Mouse (Mus musculus) adrenal gland, adult (tissue): ENCODE data around the gene Cdk17.

Source experiments
- DNase-seq, 2 experiments: peaks; one replicate each; pipeline ENCODE4 v3.0.0; 2022 to 2023; ENCODE audit warnings: low spot score in 1 of 2; ENCODE audit not compliant: inconsistent age in 2 of 2

Cdk17 gene

DNA sequence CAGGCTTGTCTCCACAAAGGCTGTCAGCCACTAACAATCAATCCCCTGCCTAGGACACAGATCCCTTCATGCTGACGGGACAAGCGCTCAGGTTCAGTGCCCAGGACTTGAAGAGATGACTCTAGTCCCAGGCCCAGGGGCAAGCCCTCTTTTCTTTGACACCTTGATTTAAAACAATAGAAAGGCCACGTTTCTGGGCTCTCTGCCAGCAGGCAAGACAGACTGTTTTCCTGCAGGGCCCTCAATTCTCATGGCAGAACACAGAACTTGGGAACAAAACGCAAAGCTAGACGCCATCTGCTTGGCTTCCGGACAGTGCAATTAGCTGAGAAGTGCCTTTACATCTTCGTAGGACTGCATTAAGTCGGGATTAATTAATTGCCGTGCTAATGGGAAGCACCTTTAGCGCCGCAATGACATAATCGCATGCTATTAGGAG, 121.9 kb downstream of the Cdk17 start:
- peak; percentile 50 to 74 for DNase-seq

DNA sequence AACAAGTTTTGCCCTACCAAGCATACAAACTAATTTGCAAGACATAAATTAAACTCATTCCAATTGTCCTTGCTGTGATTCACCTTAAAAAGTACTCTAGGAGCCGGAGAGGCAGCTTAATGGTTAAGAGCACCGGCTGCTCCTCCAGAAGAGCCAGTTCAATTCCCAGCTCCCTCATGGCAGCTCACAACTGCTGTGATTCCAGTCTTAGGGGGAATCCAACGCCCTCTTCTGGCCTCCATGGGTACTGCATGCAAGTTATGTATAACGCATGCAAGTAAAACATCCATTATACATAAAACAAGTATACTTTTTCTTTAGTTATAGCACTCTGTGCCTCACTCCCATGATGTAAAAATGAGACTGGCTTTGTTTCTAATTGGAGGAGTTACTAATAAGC, 122.6 kb downstream of the Cdk17 start:
- DNase-seq, result no peak

DNA sequence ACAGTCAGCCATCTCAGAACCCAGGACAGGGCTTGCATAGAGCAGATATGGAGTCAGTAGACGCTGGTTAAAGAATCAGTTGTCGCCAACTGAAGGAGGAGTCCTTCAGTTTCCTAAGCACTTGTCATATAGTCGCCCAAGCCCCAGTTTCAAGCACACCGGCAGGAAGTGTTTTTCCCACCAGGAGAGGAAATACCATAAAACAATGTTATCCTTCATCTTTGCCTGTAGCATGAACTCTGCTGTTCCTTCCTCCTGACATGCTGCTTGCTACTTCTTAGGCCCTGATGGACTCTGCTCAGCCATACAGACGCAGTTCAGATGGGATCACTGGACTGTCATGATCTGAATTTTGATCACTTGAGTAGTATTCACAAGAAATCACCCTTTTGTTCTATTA, 124.8 kb downstream of the Cdk17 start:
- DNase-seq, result no peak

DNA sequence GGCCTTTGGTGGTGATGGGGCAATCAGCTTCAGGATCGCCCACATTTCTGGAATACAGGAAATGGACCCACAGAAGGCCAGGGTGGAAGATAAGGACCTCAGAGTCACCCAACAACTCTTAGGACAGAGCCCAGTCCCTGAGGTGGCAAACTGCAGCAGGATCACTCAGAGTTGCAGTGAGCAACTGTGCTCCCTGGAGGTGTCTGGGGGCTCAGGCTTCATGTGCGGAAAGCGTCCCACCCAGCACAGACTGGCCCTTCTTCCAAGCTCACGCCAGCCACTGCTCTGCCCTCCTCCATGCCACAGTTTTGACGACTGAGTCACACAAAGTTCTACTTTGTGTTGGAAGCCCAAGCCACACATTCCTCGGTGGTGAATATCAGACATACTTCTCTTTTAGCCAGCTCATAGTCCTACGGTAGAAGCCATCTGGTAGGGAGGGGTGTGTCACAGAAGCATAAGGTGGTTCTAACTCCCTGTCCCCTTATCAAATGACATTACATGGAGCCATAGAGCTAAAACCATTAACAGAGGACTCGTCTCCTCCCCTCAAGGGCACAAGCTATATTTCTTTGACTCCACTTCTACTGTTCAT, 127.0 kb downstream of the Cdk17 start:
- DNase-seq, result no peak

DNA sequence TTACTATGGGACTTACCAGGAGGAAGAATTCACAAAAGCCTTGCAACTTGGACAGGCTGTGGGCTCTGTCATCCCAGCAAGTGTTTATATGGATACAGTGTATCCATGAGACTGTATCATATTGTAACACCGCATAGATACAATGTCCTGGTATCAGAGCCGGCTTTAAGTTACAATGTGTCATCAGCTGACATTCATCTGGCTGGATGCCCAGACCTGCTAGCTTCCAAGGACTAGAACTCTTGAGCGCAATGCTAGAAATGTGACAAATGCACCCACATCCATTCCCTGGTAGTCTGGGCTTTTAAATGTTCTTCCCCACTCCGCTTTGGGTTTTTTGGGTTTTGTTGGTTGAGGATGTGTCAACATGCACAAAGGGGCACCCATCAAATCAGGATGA, 127.7 kb downstream of the Cdk17 start:
- DNase-seq, result peak; percentile 55 to 84

DNA sequence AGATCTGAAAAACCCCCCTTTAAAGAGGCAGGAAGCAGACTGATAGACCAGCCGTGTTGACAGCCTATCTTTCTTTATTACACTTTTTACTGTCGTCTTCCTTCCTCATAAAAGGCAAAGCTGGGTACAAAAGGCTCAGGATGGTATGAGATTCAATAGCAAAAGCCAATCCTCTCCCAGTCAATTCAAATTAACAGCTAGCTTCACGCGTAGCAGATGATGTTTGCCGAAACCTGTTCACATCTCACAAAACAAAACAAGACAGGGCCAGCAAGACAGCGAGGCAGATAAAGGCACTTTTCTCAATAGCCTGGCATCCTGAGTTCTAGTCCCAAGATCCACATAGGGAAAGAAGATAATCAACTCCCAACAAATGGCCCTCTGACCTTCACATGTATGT, 128.7 kb downstream of the Cdk17 start:
- no peak for DNase-seq

DNA sequence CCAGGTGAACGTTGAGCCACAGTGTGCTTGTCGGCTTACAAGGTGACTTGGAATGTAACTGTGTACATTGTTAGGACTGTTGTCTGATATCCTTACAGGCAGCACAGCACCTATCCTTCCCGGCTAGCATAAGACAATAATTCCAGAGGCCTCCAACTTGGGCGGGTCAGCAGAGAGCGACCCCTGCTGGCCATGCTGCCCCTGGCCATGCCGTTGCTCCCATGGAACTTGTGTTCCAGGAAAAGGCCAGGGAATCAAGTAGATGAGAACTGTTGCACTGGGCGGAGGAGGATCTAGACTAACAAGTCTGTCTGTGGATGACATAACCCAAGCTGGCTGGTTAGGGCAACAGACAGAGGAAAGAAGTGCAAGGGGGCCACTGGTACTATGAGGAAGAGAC, 130.7 kb downstream of the Cdk17 start:
- peak; percentile 52 to 80 for DNase-seq

DNA sequence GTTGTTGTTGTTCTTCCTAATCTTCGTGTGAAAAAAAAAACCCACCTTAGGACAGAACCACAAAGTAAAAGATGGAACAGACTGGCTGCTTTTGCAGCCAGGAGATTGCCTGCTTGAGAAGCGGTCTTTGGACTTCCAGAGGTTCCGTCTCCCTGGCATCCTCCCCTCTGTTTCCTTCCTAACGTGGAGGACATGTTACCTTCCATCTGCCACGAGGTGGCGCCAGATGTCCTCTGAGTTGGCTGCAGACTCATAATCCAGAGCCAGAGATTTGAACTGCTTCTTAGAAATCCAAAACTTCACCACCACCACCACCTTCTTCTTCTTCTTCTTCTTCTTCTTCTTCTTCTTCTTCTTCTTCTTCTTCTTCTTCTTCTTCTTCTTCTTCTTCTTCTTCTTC, 131.2 kb downstream of the Cdk17 start:
- peak; percentile 76 to 92 for DNase-seq

DNA sequence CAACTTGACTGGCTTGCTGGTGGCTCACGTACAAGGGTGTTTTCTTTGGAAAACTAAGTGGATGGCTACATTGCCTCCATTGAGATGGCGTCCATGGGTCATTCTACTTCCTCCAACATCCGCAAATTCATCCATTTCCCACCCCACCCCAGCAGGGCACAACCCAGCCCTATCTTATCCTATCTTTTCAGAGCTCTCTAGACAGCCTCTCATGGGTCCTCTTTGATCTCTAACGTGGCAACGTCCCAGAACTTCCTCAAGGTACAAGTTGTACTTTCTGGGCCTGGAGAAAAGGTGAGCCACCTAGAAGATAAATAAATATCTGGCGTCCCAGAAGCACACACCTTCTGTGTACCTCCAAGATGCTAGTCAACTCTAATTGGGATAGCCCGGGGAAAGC, 132.9 kb downstream of the Cdk17 start:
- DNase-seq, result peak in 1 of 2 experiments; percentile 51

DNA sequence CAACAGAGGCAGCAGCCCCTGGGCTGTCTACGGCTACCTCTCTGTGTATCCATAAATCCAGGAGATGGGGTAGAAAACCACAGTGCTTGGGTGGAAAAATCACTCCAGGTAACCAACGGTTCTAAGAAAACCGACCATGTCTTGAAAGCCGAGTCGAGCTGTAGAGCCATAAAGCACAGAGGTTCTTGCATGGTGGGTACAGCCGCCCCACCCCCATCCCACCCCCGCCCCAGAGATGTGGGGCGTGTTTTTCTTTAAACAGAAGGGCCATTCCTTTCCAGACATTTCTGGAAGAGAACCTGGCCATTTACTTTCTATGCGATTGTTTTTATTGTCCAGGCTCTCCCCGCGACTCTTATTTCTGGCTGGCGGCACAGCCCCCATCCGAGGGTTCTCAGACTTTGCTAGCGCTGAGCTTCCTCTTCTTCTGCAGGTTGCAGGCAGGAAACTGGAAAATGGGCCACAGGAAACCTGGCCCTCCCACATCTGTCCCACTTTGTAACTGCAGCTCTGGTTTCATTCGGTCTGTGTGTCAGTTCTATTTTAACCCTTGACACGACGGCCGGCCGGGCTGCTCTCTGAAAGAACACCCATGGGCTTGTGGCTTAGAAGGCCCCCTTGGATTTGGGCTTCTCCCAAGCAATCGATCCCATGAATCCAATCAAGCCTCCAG, 134.0 kb downstream of the Cdk17 start:
- DNase-seq, result no peak

DNA sequence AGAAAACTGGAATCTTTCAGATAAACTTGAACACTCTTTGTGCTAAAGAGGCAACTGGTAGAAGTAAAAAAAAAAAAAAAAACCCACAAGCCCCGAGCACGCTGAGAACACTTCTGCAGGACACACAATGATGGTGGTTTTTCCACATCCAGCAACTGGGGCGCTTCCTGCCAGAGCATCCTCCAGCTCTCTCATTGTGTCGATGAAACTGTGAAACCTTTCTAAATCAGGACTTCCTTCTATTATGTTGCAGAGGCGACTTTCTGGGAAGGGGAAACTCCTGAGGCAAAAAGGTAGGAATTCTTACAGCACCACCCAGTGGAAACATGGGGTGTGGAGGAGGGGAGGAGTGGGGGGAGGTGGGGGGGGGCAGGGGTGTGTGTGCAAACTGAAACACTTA, 137.1 kb downstream of the Cdk17 start:
- DNase-seq, result peak; percentile 45 to 59

DNA sequence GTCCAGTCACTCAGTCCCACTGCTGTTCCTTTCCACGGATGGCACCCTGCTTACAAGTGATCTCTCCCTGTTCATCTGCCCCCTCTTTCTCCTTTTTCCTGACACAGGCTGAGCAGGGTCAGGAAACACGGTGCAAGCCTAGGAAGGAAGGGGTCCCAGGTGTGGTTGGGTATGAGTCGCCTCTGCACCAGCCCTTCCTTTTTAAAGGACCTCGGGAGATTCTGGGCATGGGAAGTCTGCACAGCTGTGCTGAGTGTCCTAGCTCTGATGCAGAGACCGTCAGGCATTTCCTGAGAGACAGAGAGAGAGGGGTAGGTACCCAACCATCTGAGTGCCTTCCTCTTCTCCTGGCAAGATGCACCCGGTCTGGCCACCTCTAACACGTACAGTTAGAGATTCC, 137.5 kb downstream of the Cdk17 start:
- DNase-seq, result no peak

DNA sequence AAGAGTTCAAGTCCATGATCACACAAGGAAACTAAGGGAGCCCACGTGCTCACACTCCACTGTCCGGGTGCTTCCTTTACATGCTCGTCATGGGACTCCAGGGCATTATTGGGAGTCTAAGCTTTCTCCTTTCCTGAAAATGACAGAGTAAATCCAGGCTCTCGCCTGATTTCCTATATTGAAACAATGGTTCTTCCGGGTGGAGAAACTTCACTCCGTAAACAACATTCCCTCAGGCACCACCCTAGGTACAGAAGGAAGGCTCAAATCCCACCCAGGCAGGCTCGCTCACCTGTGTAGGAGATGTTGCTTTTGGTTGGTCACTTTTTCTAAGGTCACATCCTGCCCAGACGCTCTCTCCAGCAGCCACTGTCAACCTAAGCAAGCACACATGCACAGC, 141.2 kb downstream of the Cdk17 start:
- peak in 1 of 2 experiments; percentile 36 for DNase-seq

DNA sequence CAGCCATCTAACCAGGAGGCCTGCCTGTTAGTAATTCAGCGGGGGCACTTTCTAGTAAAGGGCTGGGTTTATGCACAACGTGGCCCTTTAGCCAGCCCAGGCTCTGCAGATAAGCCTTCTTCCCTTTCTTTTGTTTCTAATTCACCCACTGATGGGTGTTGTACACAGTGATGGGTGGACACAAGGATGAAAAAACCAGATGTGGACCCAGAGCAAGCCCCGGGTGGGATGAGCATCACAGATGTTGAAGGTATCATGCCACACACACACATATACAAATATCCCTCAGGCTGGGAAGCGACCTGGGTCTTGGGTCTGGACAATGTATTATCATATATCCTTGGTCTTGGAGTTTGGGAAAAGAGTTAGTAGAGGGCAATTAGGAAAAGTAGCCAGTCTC, 142.6 kb downstream of the Cdk17 start:
- DNase-seq, result no peak

DNA sequence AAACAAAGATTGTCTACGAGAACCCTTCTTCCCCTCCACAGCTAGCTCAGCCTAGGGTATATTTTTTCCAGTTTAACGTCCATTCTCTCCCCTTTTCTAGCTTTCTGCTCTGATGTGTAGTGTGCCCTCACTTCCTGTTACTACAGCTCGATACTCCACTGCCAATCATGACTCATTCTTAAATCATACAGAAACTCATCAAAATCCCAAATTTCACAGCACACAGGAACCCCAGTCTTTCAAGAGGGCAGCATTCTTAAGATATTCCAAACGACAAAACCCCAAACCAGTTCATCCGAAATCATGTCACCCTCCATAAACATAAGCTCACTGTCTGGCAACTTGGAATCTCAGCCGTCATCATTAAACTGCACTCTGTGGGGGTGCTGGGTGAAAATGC, 145.3 kb downstream of the Cdk17 start:
- no peak for DNase-seq

DNA sequence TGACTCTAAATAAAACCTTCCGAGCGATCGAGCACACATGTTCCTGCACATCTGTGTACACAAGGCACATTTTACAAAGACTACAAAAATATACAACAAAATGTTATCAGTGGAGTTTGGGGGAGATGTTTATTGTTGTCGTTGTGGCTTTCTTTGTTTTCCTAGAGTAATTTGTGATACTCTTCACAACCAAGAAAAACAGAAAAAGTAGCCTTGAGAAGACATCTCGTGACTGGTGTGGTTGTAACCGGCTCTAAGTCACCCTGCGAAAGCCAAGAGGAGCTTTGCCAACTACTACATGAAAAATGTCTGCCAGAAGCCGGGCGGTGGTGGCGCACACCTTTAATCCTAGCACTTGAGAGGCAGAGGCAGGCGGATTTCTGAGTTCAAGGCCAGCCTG, 145.7 kb downstream of the Cdk17 start:
- DNase-seq, result no peak

DNA sequence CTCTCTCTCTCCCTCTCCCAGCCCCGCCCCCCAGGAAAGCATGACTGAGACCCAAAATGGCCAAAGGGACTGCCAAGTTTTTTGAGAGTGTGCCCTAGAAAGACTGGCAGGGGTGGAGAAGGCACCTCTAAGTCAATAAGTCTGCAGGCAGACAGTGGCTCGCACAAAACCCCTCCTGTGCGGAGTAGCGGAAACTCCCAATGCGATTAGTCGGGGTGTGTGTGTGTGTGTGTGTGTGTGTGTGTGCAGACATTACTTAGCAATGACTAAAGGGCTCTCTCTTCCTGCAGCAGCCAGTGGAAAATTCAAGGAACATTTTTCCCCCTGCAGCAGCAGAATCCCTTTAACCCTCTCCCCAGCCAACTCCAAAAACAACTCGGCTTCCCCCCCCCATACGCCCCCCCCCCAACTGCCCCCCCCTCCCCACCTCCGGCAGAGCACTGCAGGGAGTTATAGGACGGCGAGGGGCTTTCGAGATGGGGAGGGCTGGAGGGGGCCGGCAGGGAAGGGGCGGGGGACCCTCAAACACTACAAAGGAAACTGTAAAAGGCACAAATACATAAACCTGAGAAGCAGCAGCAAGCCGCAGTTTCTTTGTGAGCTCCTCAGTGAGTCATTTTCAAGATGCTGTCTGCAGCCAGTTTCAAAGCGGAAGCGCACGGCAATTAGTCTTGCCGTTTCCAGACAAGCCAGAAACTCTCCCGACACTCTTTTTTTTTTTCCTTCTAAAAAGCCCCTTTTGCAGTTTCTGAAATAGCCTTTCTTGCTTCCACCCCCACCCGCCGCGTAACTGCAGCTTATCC, 148.7 kb downstream of the Cdk17 start:
- DNase-seq, result peak; percentile 59 to 78

DNA sequence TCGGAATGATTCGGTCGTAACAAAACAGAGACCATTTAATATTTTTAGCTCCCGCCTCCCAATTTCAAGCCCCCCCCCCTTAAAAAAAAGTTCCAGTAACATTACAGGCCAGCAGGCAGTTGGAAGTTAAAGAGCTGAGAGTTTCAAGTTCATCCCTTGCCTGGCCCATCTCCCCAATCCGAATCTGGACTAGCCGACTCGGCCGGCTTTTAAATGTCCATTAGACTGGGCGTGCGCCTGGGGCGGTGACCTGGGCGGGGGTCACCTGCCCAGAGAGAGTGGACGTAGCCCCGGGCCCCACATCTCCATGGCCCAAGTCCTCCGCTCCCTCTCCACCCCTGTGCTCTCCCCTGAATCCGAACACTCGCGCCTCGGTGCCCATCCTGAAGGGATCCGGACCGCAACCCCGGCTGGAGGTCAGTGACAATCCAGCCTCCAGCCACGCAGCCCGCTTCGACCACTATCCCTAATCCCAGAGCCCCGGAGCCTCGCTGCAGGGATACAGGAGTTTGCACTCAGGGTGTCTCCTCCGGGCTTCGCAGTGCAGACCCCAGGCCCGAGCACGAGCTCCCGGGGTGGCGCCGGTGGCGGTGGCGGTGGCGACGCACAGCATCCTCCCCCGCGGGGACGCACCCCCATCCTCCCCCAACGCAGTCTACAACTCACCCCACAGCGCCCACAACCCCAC, 149.4 kb downstream of the Cdk17 start:
- peak; percentile 37 to 79 for DNase-seq

DNA sequence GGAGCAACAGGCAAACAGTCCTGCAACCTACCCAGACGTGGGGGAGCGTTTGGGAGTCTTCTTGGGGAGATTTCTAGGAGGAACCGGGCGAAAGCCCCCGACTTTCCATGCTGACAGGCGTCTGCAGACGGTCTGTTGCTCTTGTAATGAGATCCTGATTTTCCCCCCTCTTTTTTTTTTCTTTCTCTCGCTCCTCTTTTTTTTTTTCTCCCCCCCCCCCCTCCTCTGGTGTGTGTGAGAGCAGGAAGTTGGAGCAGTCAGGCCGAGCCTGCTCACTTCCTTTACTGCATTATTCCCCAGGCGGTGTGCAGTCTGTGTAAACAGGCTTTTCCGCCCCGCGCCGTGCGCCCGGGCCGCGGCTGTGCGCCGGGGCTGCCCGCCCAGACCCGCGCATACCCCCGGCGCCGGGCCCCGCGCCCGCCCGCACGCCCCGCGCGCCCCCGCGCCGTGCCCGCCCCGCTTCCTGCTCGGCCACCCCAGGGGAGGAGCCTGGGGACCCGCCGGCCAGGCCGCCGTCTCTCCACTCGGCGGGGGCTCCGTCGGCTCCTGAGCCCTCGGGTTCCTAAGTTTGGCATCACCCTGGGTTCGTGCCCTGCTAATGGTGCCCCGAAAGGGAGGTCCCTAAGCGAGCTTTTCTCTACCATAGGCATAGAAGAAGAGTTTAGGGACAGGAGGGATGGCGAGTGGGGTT, 150.2 kb downstream of the Cdk17 start, which contains the start of gene Elk3:
TSS of gene Elk3 (minus strand) at position 415 of the 691 bp plus-strand sequence.
- DNase-seq, result peak; percentile 60 to 85

DNA sequence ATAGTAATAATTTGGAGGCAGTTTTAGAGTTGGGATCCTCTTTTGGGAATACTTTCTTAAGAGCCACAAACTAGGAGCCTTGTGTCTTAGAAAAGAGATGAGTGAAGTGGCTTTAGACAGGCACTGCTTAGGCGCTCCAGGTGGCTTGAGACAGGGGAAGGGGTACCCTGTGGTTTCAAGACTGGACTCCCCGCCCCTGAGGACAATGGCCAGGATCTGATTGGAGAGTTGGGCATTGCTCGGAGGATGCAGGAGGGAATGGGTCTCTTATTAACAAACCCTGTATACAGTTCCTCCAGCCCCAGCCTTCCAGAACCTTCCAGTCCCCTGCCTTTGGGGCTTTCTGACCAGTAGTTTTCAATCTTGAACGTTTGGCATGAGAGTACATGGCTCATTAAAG, 150.9 kb downstream of the Cdk17 start:
- no peak for DNase-seq
